Mouse (Mus musculus): ENCODE results near the gene Tfrc. TPM values are rescaled to one million over a fixed set of nuclear protein-coding genes. Genes with fewer than 3 reads are reported as not detected.

Gene Tfrc
- polyA plus RNA-seq, 1 experiment from 2014 or later, result 14.6 TPM

- Histone ChIP-seq H3K27me3 (replicated peaks; ENCODE audit: insufficient read depth, low read length) (no peaks in the 10 kb centered on the region), H3K36me3 (ENCODE audit: insufficient read depth, low read length) (no peaks in the 10 kb centered on the region), H3K9me3 (ENCODE audit: low read length) (no peaks in the 10 kb centered on the region), H3K9ac (replicated peaks; ENCODE audit: low read depth) (no peak overlapping the region), H3K4me1 (ENCODE audit: insufficient read depth, low read depth, low read length) (peaks cover under 1% of the 10 kb centered on the region; the same call in 1 of the 2 replicates), H3K4me3 (ENCODE audit: low read depth, low read length) (no peak overlapping the region), H3K27ac (ENCODE audit: low read length) (no peak overlapping the region), H3K4me2 (replicated peaks; ENCODE audit: low read depth, low read length) (no peak overlapping the region)
- TF ChIP-seq CTCF (IDR thresholded peaks at IDR 0.05) (no peak), EP300 (IDR thresholded peaks at IDR 0.05) (no peak)
- ATAC-seq (no peak), DNase-seq (ENCODE audit: low spot score) (no peak)
These were observed 41.7 kb downstream of the Tfrc start for GRCm38 (mm10) chr16:32650461-32650860.

DNA sequence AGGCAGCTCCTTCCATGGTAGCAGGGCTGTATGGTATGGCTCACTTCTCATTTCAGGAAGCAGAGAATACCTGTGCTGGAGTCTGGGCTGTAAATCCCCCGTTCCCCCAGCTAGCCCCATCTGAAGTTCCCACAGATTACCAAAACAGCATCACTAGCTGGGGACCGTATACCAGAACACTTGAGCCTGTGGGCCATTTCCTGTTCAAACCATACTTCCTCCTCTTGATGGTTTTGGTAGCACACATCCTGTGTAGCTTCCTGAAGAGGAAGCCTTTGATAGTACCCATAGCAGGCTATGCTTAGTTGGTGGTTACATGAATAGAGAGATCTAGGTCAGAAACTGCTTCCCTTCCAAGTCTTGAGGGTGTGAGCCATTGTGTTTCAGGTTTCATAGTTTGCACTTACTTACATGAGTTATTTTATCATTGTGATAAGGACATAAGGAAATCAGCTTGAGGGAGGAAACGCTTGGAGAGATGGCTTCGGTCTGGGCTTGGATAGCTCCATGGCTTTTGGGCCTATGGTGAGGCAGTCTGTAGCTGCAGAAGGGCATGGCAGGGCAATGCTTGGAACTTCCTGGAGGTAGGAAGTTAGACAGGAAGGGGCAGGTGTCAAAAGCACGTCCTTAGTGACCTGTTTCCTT is 42.4 kb downstream of the Tfrc start:
- H3K9me3 ChIP-seq (ENCODE audit: low read length), result no peaks in the 10 kb centered on the region
- H3K27ac ChIP-seq (ENCODE audit: low read length), result no peak overlapping the region
- no peaks in the 10 kb centered on the region for H3K36me3 ChIP-seq (ENCODE audit: insufficient read depth, low read length)
- peak; percentile 74 for ATAC-seq
- H3K4me1 ChIP-seq (ENCODE audit: insufficient read depth, low read depth, low read length), result peaks cover 2% of the 10 kb centered on the region; the same call in 1 of the 2 replicates
- TF ChIP-seq EP300 (IDR thresholded peaks at IDR 0.05) (peak; percentile 63; the same call in 1 of the 2 replicates), CTCF (IDR thresholded peaks at IDR 0.05) (no peak)
- no peak overlapping the region for H3K4me3 ChIP-seq (ENCODE audit: low read depth, low read length)
- H3K4me2 ChIP-seq (replicated peaks; ENCODE audit: low read depth, low read length), result no peak overlapping the region
- H3K27me3 ChIP-seq (replicated peaks; ENCODE audit: insufficient read depth, low read length), result no peaks in the 10 kb centered on the region
- no peak overlapping the region for H3K9ac ChIP-seq (replicated peaks; ENCODE audit: low read depth)
- peak; percentile 62 for DNase-seq (ENCODE audit: low spot score)
- WGBS, result 56% methylated on average over 5 of the region's 5 CpGs

GRCm38 (mm10) chr16:32654071-32654733 is 45.5 kb downstream of the Tfrc start:
- no peak overlapping the region for H3K4me3 ChIP-seq (ENCODE audit: low read depth, low read length)
- H3K4me2 ChIP-seq (replicated peaks; ENCODE audit: low read depth, low read length), result no peak overlapping the region
- H3K9ac ChIP-seq (replicated peaks; ENCODE audit: low read depth), result no peak overlapping the region

GRCm38 (mm10) chr16:32655534-32655933 is 46.8 kb downstream of the Tfrc start:
- H3K4me1 ChIP-seq (ENCODE audit: insufficient read depth, low read depth, low read length), result peaks cover 29% of the 10 kb centered on the region; the same call in 1 of the 2 replicates
- ATAC-seq, result no peak

More at GRCm38 (mm10) chr16:32654071-32654733, 45.5 kb downstream of the Tfrc start:
- 62% methylated on average over 5 of the region's 6 CpGs for WGBS
- Histone ChIP-seq H3K36me3 (ENCODE audit: insufficient read depth, low read length) (no peaks in the 10 kb centered on the region), H3K27me3 (replicated peaks; ENCODE audit: insufficient read depth, low read length) (no peaks in the 10 kb centered on the region), H3K9me3 (ENCODE audit: low read length) (no peaks in the 10 kb centered on the region), H3K27ac (ENCODE audit: low read length) (no peak overlapping the region), H3K4me1 (ENCODE audit: insufficient read depth, low read depth, low read length) (peaks cover 19% of the 10 kb centered on the region; the same call in 1 of the 2 replicates)
- TF ChIP-seq CTCF (IDR thresholded peaks at IDR 0.05), result no peak
- no peak for TF ChIP-seq EP300 (IDR thresholded peaks at IDR 0.05)
- ATAC-seq (no peak), DNase-seq (ENCODE audit: low spot score) (no peak)

DNA sequence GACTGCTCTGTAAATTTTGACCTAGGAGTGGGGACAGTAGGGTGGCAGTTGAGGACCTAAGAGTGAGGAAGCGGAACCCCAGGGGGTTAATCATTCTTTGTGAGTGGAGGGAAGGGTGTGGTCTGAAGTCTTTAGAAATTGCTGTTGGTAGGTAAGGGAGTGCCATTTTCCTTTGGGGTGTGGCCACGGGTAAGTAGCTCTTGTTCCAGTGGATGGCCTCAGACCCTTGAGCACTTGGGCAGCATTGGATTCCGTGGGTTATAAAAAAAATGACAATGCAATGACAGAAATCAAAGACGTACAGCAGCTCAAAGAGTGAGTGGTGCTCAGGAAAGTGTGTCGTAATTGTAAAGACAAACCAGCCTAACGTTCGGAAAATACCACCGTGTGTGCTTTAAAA is 47.6 kb downstream of the Tfrc start:
- H3K4me1 ChIP-seq (ENCODE audit: insufficient read depth, low read depth, low read length), result peaks cover 37% of the 10 kb centered on the region
- WGBS, result 44% methylated on average over 8 of the region's 8 CpGs
- H3K4me2 ChIP-seq (replicated peaks; ENCODE audit: low read depth, low read length), result no peak overlapping the region
- ATAC-seq (peak; percentile 54), DNase-seq (ENCODE audit: low spot score) (peak; percentile 82)
- no peak overlapping the region for H3K4me3 ChIP-seq (ENCODE audit: low read depth, low read length)
- no peak for TF ChIP-seq EP300 (IDR thresholded peaks at IDR 0.05)
- no peak for TF ChIP-seq CTCF (IDR thresholded peaks at IDR 0.05)
- H3K9ac ChIP-seq (replicated peaks; ENCODE audit: low read depth), result no peak overlapping the region
- no peaks in the 10 kb centered on the region for H3K27me3 ChIP-seq (replicated peaks; ENCODE audit: insufficient read depth, low read length)
- peak overlapping the region; percentile 77; the same call in 1 of the 2 replicates for H3K27ac ChIP-seq (ENCODE audit: low read length)
- no peaks in the 10 kb centered on the region for H3K36me3 ChIP-seq (ENCODE audit: insufficient read depth, low read length)
- no peaks in the 10 kb centered on the region for H3K9me3 ChIP-seq (ENCODE audit: low read length)

More at GRCm38 (mm10) chr16:32655534-32655933, 46.8 kb downstream of the Tfrc start:
- no peak overlapping the region for H3K4me3 ChIP-seq (ENCODE audit: low read depth, low read length)
- H3K4me2 ChIP-seq (replicated peaks; ENCODE audit: low read depth, low read length), result no peak overlapping the region
- H3K9me3 ChIP-seq (ENCODE audit: low read length), result no peaks in the 10 kb centered on the region
- WGBS, result 83% methylated on average over 4 of the region's 4 CpGs
- no peaks in the 10 kb centered on the region for H3K27me3 ChIP-seq (replicated peaks; ENCODE audit: insufficient read depth, low read length)
- TF ChIP-seq CTCF (IDR thresholded peaks at IDR 0.05), result no peak; the same call in 1 of the 2 replicates
- TF ChIP-seq EP300 (IDR thresholded peaks at IDR 0.05), result no peak
- no peak for DNase-seq (ENCODE audit: low spot score)
- H3K36me3 ChIP-seq (ENCODE audit: insufficient read depth, low read length), result no peaks in the 10 kb centered on the region
- H3K27ac ChIP-seq (ENCODE audit: low read length), result no peak overlapping the region
- H3K9ac ChIP-seq (replicated peaks; ENCODE audit: low read depth), result no peak overlapping the region

GRCm38 (mm10) chr16:32656794-32657193 is 48.1 kb downstream of the Tfrc start:
- WGBS, result 39% methylated on average over 8 of the region's 8 CpGs
- H3K4me2 ChIP-seq (replicated peaks; ENCODE audit: low read depth, low read length), result no peak overlapping the region
- no peaks in the 10 kb centered on the region for H3K36me3 ChIP-seq (ENCODE audit: insufficient read depth, low read length)
- peak; percentile 69 for ATAC-seq
- H3K27me3 ChIP-seq (replicated peaks; ENCODE audit: insufficient read depth, low read length), result no peaks in the 10 kb centered on the region
- no peak overlapping the region for H3K9ac ChIP-seq (replicated peaks; ENCODE audit: low read depth)
- peak; percentile 94 for DNase-seq (ENCODE audit: low spot score)
- TF ChIP-seq EP300 (IDR thresholded peaks at IDR 0.05) (no peak), CTCF (IDR thresholded peaks at IDR 0.05) (no peak)
- H3K4me1 ChIP-seq (ENCODE audit: insufficient read depth, low read depth, low read length), result peaks cover 42% of the 10 kb centered on the region
- H3K27ac ChIP-seq (ENCODE audit: low read length), result peak overlapping the region; percentile 77; the same call in 1 of the 2 replicates
- H3K9me3 ChIP-seq (ENCODE audit: low read length), result no peaks in the 10 kb centered on the region
- no peak overlapping the region for H3K4me3 ChIP-seq (ENCODE audit: low read depth, low read length)
